Mouse (Mus musculus) CH12.LX (cell line): Measurements from ENCODE around the gene Phc2. TPM values are rescaled to one million over a fixed set of nuclear protein-coding genes. Genes with fewer than 3 reads are reported as not detected.

ENCODE experiments used
- DNase-seq: peaks from one replicate; pipeline ENCODE4 v3.0.0-alpha.2; 2013; ENCODE audit errors: extremely low read depth
- H3K27ac ChIP-seq: 2 replicates; pipeline ENCODE4 v1.5.1; 2012; ENCODE audit warnings: low read depth, mild to moderate bottlenecking, control low read depth, moderate library complexity; ENCODE audit not compliant: insufficient read depth
- H3K27me3 ChIP-seq: replicated peaks from 2 replicates; pipeline ENCODE3; 2012; ENCODE audit warnings: inconsistent platforms
- H3K36me3 ChIP-seq, 2 experiments: replicated peaks in 1 of 2; 2 replicates each; pipeline versions ENCODE3 to v1.6.1; 2012; ENCODE audit warnings: inconsistent platforms in 1 of 2, low read length in 1 of 2, mild to moderate bottlenecking in 1 of 2, mixed read lengths in 1 of 2, moderate library complexity in 1 of 2; ENCODE audit not compliant: control insufficient read depth in 1 of 2, insufficient read depth in 1 of 2
- H3K4me1 ChIP-seq, 2 experiments: 2 replicates each; pipeline ENCODE4 v1.6.1; 2012; ENCODE audit warnings: inconsistent platforms in 1 of 2, moderate library complexity in 1 of 2; ENCODE audit not compliant: insufficient read depth in 2 of 2, control insufficient read depth in 1 of 2
- H3K4me2 ChIP-seq: 2 replicates; pipeline ENCODE4 v1.6.1; 2012; ENCODE audit warnings: low read depth, mild to moderate bottlenecking, control low read depth; ENCODE audit not compliant: poor library complexity, insufficient read depth, severe bottlenecking
- H3K4me3 ChIP-seq, 3 experiments: fragments of 150-350 bp in 1 of 3; sonication (generic) in 1 of 3; replicated peaks in 1 of 3; 2 replicates each; pipeline versions ENCODE3 to v1.5.1; 2011 to 2012; ENCODE audit warnings: low read depth in 2 of 3, low read length in 2 of 3, mild to moderate bottlenecking in 2 of 3, moderate library complexity in 2 of 3, control low read depth in 1 of 3, improper control_type of control experiment in 1 of 3, inconsistent platforms in 1 of 3, mixed read lengths in 1 of 3; ENCODE audit not compliant: poor library complexity in 1 of 3
- H3K79me2 ChIP-seq: replicated peaks from 2 replicates; pipeline ENCODE4 v1.6.1; 2012; ENCODE audit warnings: mild to moderate bottlenecking, moderate library complexity; ENCODE audit not compliant: control insufficient read depth, poor library complexity, insufficient read depth, severe bottlenecking; ENCODE audit errors: extremely low read depth
- H3K9ac ChIP-seq: 2 replicates; pipeline ENCODE4 v1.6.1; 2012; ENCODE audit warnings: low read depth, mild to moderate bottlenecking, control low read depth, moderate library complexity; ENCODE audit not compliant: insufficient read depth
- H3K9me3 ChIP-seq: replicated peaks from 2 replicates; pipeline ENCODE3; 2012; ENCODE audit warnings: low read length, inconsistent platforms, mixed read lengths
- CHD2 ChIP-seq: IDR thresholded peaks from 2 replicates; pipeline ENCODE4 v1.6.1; 2011; ENCODE audit warnings: low read length, improper control_type of control experiment
- CTCF ChIP-seq, 2 experiments: IDR thresholded peaks in 1 of 2; conservative IDR thresholded peaks in 1 of 2; 2 replicates each; pipeline ENCODE4 v1.5.1; 2011 to 2012; ENCODE audit warnings: low read depth in 2 of 2, low read length in 2 of 2, improper control_type of control experiment in 1 of 2, inconsistent platforms in 1 of 2, mild to moderate bottlenecking in 1 of 2, moderate library complexity in 1 of 2
- ELF1 ChIP-seq: IDR thresholded peaks from 2 replicates; pipeline ENCODE4 v1.6.1; 2014; ENCODE audit warnings: low read depth, mild to moderate bottlenecking, inconsistent platforms, low read length, improper control_type of control experiment
- EP300 ChIP-seq: IDR thresholded peaks from 2 replicates; pipeline ENCODE4 v1.6.1; 2011; ENCODE audit warnings: low read length, improper control_type of control experiment
- HCFC1 ChIP-seq: IDR thresholded peaks from 2 replicates; pipeline ENCODE4 v1.6.1; 2012; ENCODE audit warnings: low read depth, mild to moderate bottlenecking, inconsistent platforms, low read length, improper control_type of control experiment
- IRF4 ChIP-seq: IDR thresholded peaks from 2 replicates; pipeline ENCODE4 v1.6.1; 2014; ENCODE audit warnings: low read depth, mild to moderate bottlenecking, inconsistent platforms, low read length, improper control_type of control experiment
- MAFK ChIP-seq: IDR thresholded peaks from 2 replicates; pipeline ENCODE4 v1.6.1; 2011; ENCODE audit warnings: low read length, improper control_type of control experiment; ENCODE audit not compliant: insufficient replicate concordance
- MAX ChIP-seq: IDR thresholded peaks from 2 replicates; pipeline ENCODE4 v1.6.1; 2011; ENCODE audit warnings: low read length, improper control_type of control experiment
- MEF2A ChIP-seq: IDR thresholded peaks from 2 replicates; pipeline ENCODE4 v1.6.1; 2014; ENCODE audit warnings: low read depth, mild to moderate bottlenecking, inconsistent platforms, low read length, improper control_type of control experiment, borderline replicate concordance
- MXI1 ChIP-seq: IDR thresholded peaks from 2 replicates; pipeline ENCODE4 v1.6.1; 2011; ENCODE audit warnings: mild to moderate bottlenecking, low read depth, low read length, improper control_type of control experiment
- NELFE ChIP-seq: IDR thresholded peaks from 2 replicates; pipeline ENCODE4 v1.6.1; 2011; ENCODE audit warnings: low read depth, low read length, improper control_type of control experiment
- NRF1 ChIP-seq: IDR thresholded peaks from 2 replicates; pipeline ENCODE4 v1.6.1; 2014; ENCODE audit warnings: low read depth, mild to moderate bottlenecking, inconsistent platforms, low read length, improper control_type of control experiment, moderate library complexity
- PAX5 ChIP-seq: IDR thresholded peaks from 2 replicates; pipeline ENCODE4 v1.6.1; 2012; ENCODE audit warnings: low read length, inconsistent platforms, mixed read lengths
- POLR2A ChIP-seq: IDR thresholded peaks from 2 replicates; pipeline ENCODE4 v1.6.1; 2011; ENCODE audit warnings: low read depth, mild to moderate bottlenecking, improper control_type of control experiment, low read length
- POLR2AphosphoS2 ChIP-seq: IDR thresholded peaks from 2 replicates; pipeline ENCODE4 v1.6.1; 2011; ENCODE audit warnings: low read depth, low read length, improper control_type of control experiment
- RAD21 ChIP-seq: IDR thresholded peaks from 2 replicates; pipeline ENCODE4 v1.6.1; 2011; ENCODE audit warnings: low read depth, mild to moderate bottlenecking, low read length, improper control_type of control experiment, moderate library complexity
- RCOR1 ChIP-seq: conservative IDR thresholded peaks from 2 replicates; pipeline ENCODE4 v1.6.1; 2012; ENCODE audit warnings: low read depth, mild to moderate bottlenecking, inconsistent platforms, low read length, improper control_type of control experiment
- SMC3 ChIP-seq: IDR thresholded peaks from 2 replicates; pipeline ENCODE4 v1.6.1; 2011; ENCODE audit warnings: low read depth, low read length, improper control_type of control experiment
- TBP ChIP-seq: conservative IDR thresholded peaks from 2 replicates; pipeline ENCODE4 v1.6.1; 2011; ENCODE audit warnings: low read depth, low read length, improper control_type of control experiment
- TCF12 ChIP-seq: IDR thresholded peaks from 2 replicates; pipeline ENCODE4 v1.6.1; 2014; ENCODE audit warnings: low read depth, mild to moderate bottlenecking, inconsistent platforms, low read length, improper control_type of control experiment
- USF1 ChIP-seq: IDR thresholded peaks from 2 replicates; pipeline ENCODE4 v1.6.1; 2014; ENCODE audit warnings: low read depth, mild to moderate bottlenecking, inconsistent platforms, low read length, improper control_type of control experiment
- USF2 ChIP-seq: conservative IDR thresholded peaks from 2 replicates; pipeline ENCODE4 v1.6.1; 2011; ENCODE audit warnings: low read depth, low read length, improper control_type of control experiment
- ZC3H11A ChIP-seq: IDR thresholded peaks from 2 replicates; pipeline ENCODE4 v1.6.1; 2012; ENCODE audit warnings: low read depth, mild to moderate bottlenecking, inconsistent platforms, low read length, improper control_type of control experiment
- ZMIZ1 ChIP-seq: IDR thresholded peaks from 2 replicates; pipeline ENCODE4 v1.6.1; 2012; ENCODE audit warnings: low read depth, mild to moderate bottlenecking, inconsistent platforms, low read length, improper control_type of control experiment
- dilution Hi-C: fragments of 300-500 bp; cut with MboI; formaldehyde crosslinking; loops from 2 replicates; pipeline ENCODE4 v1.14.3; 2020; ENCODE audit warnings: low sequenced_read_pairs; ENCODE audit not compliant: extremely low pct_unique_long_range_greater_than_20kb, extremely low pct_ligation_motif_present
- in situ Hi-C: fragments of 300-500 bp; cut with MboI; formaldehyde crosslinking; loops from 3 replicates; pipeline ENCODE4 v1.14.3; 2019; ENCODE audit warnings: low sequenced_read_pairs, low pct_ligation_motif_present, low pct_unique_long_range_greater_than_20kb, mixed read lengths
- polyA plus RNA-seq: library from polyadenylated mRNA; unstranded; fragments of >175 nt; gene quantifications from 2 replicates; pipeline ENCODE4 v1.2.1, GENCODE M21; 2012; ENCODE audit warnings: low read depth; ENCODE audit not compliant: insufficient read length
- total RNA-seq, 2 experiments: library from RNA; depleted of rRNA; stranded (reverse); fragments of 300-350 nt in 1 of 2; fragments of >200 nt in 1 of 2; gene quantifications; 2 replicates each; pipeline ENCODE4 v1.2.3; 2012 to 2014

Phc2 gene
- total and polyA plus RNA-seq, 3 experiments, result 24.1 to 53.2 (median 29.6) TPM

DNA sequence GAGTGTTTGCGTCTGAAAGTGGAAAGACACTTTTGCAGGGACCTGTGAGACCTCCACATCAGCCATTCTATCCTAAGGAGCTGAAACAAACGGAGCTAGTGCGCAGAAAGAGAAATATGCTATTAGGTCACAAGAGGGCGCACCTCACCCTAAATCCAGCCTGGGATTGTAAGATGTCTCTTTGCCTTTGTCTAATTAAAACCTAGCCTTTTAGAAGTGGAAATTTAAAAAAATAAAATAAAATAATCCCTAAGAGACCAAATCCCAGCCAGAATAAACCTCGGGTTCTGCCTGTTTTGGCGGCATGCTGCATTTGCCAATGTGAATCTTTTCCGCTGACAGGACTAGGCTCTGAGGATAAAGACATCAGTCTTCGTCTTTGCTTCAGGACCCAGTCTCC, 41.2 kb upstream of the Phc2 start:
- Histone ChIP-seq H3K4me2 (no peak overlapping the region), H3K9ac (no peak overlapping the region), H3K27ac (no peak overlapping the region), H3K4me3 (no peak overlapping the region), H3K4me1 (peaks cover 9 to 57% of the 10 kb centered on the region in 2 experiments), H3K36me3 (peaks cover 0 to 2% of the 10 kb centered on the region in 2 experiments), H3K9me3 (no peaks in the 10 kb centered on the region), H3K27me3 (peaks cover 1% of the 10 kb centered on the region), H3K79me2 (no peaks in the 10 kb centered on the region; the same call in 1 of the 2 replicates)
- peak; percentile 73 for DNase-seq
- TF ChIP-seq ZMIZ1 (no peak), HCFC1 (no peak; the same call in 1 of the 2 replicates), CHD2 (no peak), NELFE (0 out of 2 replicates have a peak, but pooled peaks have one; percentile 15), TCF12 (no peak), RAD21 (peak; percentile 92), SMC3 (peak; percentile 90), MAX (no peak), TBP (no peak), IRF4 (peak; percentile 19; the same call in 1 of the 2 replicates), PAX5 (no peak), RCOR1 (no peak), CTCF (conservative IDR thresholded peaks at IDR 0.05 in 1 of 2, IDR thresholded peaks at IDR 0.05 in 1 of 2; ENCODE audit: low read depth in 2 of 2, low read length in 2 of 2) (peak; percentile 47 to 90), NRF1 (0 out of 2 replicates have a peak, but pooled peaks have one; percentile 21), EP300 (no peak), MEF2A (no peak), POLR2A (no peak), POLR2AphosphoS2 (no peak), USF2 (no peak), MXI1 (no peak), ZC3H11A (peak; percentile 68), ELF1 (no peak), MAFK (no peak)
- in situ Hi-C loops, result loop anchor here (5.0 kb wide), 1 partner anchor 94 kb away; no protein-coding TSS in a partner anchor
- dilution Hi-C loops, result no loop called here

DNA sequence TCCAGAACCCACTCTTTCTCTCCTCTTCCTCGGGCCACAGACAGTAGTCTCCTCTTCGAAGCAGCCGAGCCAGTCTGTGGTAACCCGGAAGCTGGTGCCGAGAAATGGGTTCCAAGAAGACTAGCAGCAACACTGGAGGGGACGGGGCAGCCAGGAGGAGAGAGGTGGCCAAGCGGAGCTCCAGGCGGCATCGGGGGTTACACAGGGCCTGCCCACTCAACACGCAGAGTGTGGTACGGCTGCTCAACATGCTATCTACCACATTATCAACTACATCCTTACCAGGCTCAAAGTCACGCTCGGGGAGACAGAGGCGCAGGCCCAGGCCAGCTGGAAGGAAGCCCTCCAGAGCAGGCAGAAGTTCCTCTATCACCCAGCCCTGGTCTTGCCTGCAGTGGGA, 38.7 kb upstream of the Phc2 start:
- peaks cover 8 to 63% of the 10 kb centered on the region in 2 experiments for H3K4me1 ChIP-seq
- H3K4me2 ChIP-seq, result no peak overlapping the region
- DNase-seq, result no peak
- no peak overlapping the region for H3K9ac ChIP-seq
- peaks cover 1% of the 10 kb centered on the region for H3K27me3 ChIP-seq
- dilution Hi-C loops (no loop called here), in situ Hi-C loops (no loop called here)
- no peaks in the 10 kb centered on the region for H3K9me3 ChIP-seq
- TF ChIP-seq USF1 (no peak), RCOR1 (no peak)
- no peaks in the 10 kb centered on the region for H3K79me2 ChIP-seq
- no peaks in the 10 kb centered on the region for H3K36me3 ChIP-seq
- H3K27ac ChIP-seq, result no peak overlapping the region
- H3K4me3 ChIP-seq, result no peak overlapping the region
